Mouse (Mus musculus): ENCODE measurements at regions not wholly inside any gene's neighbourhood (a gene's known extent, or its start where the extent isn't known, plus 50 kb on each side); places are given as distances from the start of the nearest gene placed in this dataset.

DNA sequence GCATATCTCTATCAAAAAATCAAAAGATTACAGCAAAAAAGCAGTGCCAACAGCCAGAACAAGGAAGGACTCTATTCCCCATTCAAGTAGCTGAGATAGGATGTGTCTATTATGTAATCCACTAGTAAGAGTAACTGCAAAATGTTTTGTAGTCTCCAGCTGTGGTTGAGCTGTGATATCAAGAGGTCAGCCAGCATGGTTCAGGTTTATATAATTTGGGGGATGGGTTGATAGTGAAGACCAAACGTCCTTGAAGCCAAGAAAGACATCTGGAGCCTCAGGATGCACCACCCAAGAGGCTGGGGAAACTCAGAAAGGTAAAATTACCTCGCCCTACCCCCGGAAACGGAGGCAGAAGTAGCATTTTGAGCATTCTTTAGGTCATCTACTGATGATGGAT lies 158.3 kb upstream of the Plxnc1 start:
- TF ChIP-seq CTCF (IDR thresholded peaks at IDR 0.05; ENCODE audit: low read depth, low read length), result no peak
- no peak for TF ChIP-seq POLR2A (IDR thresholded peaks at IDR 0.05; ENCODE audit: extremely low read depth, insufficient read depth, low read length)
- no peak overlapping the region for H3K4me3 ChIP-seq (ENCODE audit: insufficient read depth, low read depth, low read length)
- no peak overlapping the region for H3K27ac ChIP-seq (replicated peaks; ENCODE audit: insufficient read depth, low read depth, low read length)
- no peaks in the 10 kb centered on the region for H3K36me3 ChIP-seq (ENCODE audit: control insufficient read depth, insufficient read depth, low read length)
- no peaks in the 10 kb centered on the region for H3K79me2 ChIP-seq (ENCODE audit: control insufficient read depth, insufficient read depth, low read length)
- DNase-seq (ENCODE audit: extremely low read depth, low read depth, low spot score), result no peak
- H3K4me1 ChIP-seq (ENCODE audit: control insufficient read depth, insufficient read depth, low read length), result no peaks in the 10 kb centered on the region
- H3K27me3 ChIP-seq (ENCODE audit: control insufficient read depth, insufficient read depth, low read length), result no peaks in the 10 kb centered on the region
- no peak overlapping the region for H3K9ac ChIP-seq (ENCODE audit: low read depth, low read length)
- WGBS, result 75% methylated on average over 4 of the region's 4 CpGs

DNA sequence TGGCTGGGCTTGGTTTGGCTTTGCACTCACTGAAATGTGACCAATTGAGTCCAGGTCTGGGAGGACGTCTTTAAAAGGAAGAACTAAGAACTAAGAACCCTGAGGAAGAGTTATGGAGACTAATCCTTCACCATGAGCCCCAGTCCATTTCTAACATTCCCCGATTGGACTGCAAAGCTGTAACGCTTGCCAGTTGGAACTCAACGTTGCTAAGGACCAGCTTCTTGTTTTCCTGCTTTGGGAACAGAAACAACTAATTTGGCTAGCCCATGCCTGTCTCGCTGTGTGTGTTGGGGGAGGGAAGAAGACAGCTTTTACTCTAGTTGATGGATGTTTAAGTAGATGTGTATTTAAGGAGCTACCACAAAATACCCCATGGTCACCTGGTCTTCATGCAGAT lies 155.3 kb upstream of the Plxnc1 start:
- WGBS, result 80% methylated on average over 5 of the region's 5 CpGs
- Histone ChIP-seq H3K27me3 (ENCODE audit: control insufficient read depth, insufficient read depth, low read length) (no peaks in the 10 kb centered on the region), H3K36me3 (ENCODE audit: control insufficient read depth, insufficient read depth, low read length) (no peaks in the 10 kb centered on the region), H3K4me3 (ENCODE audit: insufficient read depth, low read depth, low read length) (no peak overlapping the region), H3K79me2 (ENCODE audit: control insufficient read depth, insufficient read depth, low read length) (no peaks in the 10 kb centered on the region), H3K9ac (ENCODE audit: low read depth, low read length) (no peak overlapping the region), H3K4me1 (ENCODE audit: control insufficient read depth, insufficient read depth, low read length) (no peaks in the 10 kb centered on the region), H3K27ac (replicated peaks; ENCODE audit: insufficient read depth, low read depth, low read length) (no peak overlapping the region)
- TF ChIP-seq POLR2A (IDR thresholded peaks at IDR 0.05; ENCODE audit: extremely low read depth, insufficient read depth, low read length), result no peak
- no peak for TF ChIP-seq CTCF (IDR thresholded peaks at IDR 0.05; ENCODE audit: low read depth, low read length)
- DNase-seq (ENCODE audit: extremely low read depth, low read depth, low spot score), result no peak

DNA sequence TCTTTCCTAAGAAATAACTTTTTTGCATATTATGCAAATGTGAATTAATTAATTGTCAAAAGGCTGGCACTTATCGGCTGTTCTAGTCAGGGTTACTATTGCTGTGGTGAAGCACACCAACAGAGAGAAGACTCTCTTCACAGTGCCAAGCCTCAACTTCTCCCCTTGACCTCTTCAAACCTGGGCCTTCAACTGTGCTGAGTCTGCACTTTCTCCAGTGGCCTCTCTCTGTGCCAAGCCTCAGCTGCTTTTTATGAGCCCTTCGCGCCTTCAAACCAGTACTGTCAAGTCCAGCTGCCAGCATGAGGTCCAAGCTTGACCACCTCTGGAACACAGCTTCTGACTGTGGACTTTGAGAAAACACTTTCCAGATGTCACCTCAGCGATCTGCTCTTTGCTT lies 151.2 kb upstream of the Plxnc1 start:
- 92% methylated on average over 4 of the region's 4 CpGs for WGBS
- H3K4me3 ChIP-seq (ENCODE audit: insufficient read depth, low read depth, low read length), result no peak overlapping the region
- DNase-seq (ENCODE audit: extremely low read depth, low read depth, low spot score), result no peak
- no peak overlapping the region for H3K9ac ChIP-seq (ENCODE audit: low read depth, low read length)
- no peaks in the 10 kb centered on the region for H3K4me1 ChIP-seq (ENCODE audit: control insufficient read depth, insufficient read depth, low read length)
- no peaks in the 10 kb centered on the region for H3K36me3 ChIP-seq (ENCODE audit: control insufficient read depth, insufficient read depth, low read length)
- no peak for TF ChIP-seq POLR2A (IDR thresholded peaks at IDR 0.05; ENCODE audit: extremely low read depth, insufficient read depth, low read length)
- no peak for TF ChIP-seq CTCF (IDR thresholded peaks at IDR 0.05; ENCODE audit: low read depth, low read length)
- H3K27me3 ChIP-seq (ENCODE audit: control insufficient read depth, insufficient read depth, low read length), result no peaks in the 10 kb centered on the region
- H3K79me2 ChIP-seq (ENCODE audit: control insufficient read depth, insufficient read depth, low read length), result no peaks in the 10 kb centered on the region
- no peak overlapping the region for H3K27ac ChIP-seq (replicated peaks; ENCODE audit: insufficient read depth, low read depth, low read length)

DNA sequence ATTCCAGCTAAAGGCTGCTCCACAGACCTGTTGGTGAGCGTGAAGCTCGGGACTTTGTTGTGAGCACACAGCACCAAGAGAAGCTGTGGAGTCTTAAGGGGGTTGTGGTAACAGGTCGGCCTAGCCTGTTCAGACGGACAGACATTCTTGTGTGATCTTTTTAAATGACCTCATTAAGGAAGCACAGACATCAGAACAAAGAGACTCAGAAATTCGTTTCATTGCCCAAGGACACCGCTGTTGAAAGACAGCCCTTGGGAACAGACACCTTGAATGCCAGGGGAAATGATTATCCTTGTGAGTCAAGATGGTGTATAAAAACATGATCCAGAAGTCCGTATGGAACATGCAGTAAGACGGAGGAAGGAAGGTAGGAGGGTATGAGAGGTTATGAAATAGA lies 150.1 kb upstream of the Plxnc1 start:
- TF ChIP-seq POLR2A (IDR thresholded peaks at IDR 0.05; ENCODE audit: extremely low read depth, insufficient read depth, low read length), result no peak
- no peak for TF ChIP-seq CTCF (IDR thresholded peaks at IDR 0.05; ENCODE audit: low read depth, low read length)
- Histone ChIP-seq H3K27me3 (ENCODE audit: control insufficient read depth, insufficient read depth, low read length) (no peaks in the 10 kb centered on the region), H3K27ac (replicated peaks; ENCODE audit: insufficient read depth, low read depth, low read length) (no peak overlapping the region), H3K9ac (ENCODE audit: low read depth, low read length) (no peak overlapping the region), H3K79me2 (ENCODE audit: control insufficient read depth, insufficient read depth, low read length) (no peaks in the 10 kb centered on the region), H3K4me3 (ENCODE audit: insufficient read depth, low read depth, low read length) (no peak overlapping the region), H3K36me3 (ENCODE audit: control insufficient read depth, insufficient read depth, low read length) (no peaks in the 10 kb centered on the region), H3K4me1 (ENCODE audit: control insufficient read depth, insufficient read depth, low read length) (no peaks in the 10 kb centered on the region)
- 90% methylated on average over 8 of the region's 8 CpGs for whole genome bisulfite sequencing
- DNase-seq (ENCODE audit: extremely low read depth, low read depth, low spot score), result no peak

DNA sequence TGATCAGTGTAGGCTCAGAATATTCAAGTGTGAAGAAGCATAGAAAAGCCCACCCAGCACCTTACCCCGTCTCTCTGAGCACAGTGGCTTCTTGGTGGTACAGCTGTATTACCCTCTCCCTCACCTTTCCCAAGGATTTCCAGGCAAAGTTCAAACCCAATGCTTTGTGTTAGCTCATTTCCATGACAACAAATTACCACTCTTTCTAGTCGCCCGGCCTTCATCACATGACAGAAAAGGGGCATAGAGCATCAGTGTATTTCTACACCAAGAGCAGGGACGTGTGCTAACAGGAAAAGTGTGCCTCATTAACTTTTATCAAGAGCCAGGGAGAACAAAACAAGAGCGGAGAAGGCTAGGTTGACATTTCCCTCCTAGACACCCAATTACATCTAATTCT lies 148.6 kb upstream of the Plxnc1 start:
- Histone ChIP-seq H3K4me1 (ENCODE audit: control insufficient read depth, insufficient read depth, low read length) (no peaks in the 10 kb centered on the region), H3K27ac (replicated peaks; ENCODE audit: insufficient read depth, low read depth, low read length) (no peak overlapping the region), H3K9ac (ENCODE audit: low read depth, low read length) (no peak overlapping the region), H3K79me2 (ENCODE audit: control insufficient read depth, insufficient read depth, low read length) (no peaks in the 10 kb centered on the region), H3K27me3 (ENCODE audit: control insufficient read depth, insufficient read depth, low read length) (no peaks in the 10 kb centered on the region), H3K4me3 (ENCODE audit: insufficient read depth, low read depth, low read length) (no peak overlapping the region), H3K36me3 (ENCODE audit: control insufficient read depth, insufficient read depth, low read length) (no peaks in the 10 kb centered on the region)
- no peak for TF ChIP-seq CTCF (IDR thresholded peaks at IDR 0.05; ENCODE audit: low read depth, low read length)
- no peak for TF ChIP-seq POLR2A (IDR thresholded peaks at IDR 0.05; ENCODE audit: extremely low read depth, insufficient read depth, low read length)
- 67% methylated on average over 5 of the region's 5 CpGs for WGBS
- no peak for DNase-seq (ENCODE audit: extremely low read depth, low read depth, low spot score)

DNA sequence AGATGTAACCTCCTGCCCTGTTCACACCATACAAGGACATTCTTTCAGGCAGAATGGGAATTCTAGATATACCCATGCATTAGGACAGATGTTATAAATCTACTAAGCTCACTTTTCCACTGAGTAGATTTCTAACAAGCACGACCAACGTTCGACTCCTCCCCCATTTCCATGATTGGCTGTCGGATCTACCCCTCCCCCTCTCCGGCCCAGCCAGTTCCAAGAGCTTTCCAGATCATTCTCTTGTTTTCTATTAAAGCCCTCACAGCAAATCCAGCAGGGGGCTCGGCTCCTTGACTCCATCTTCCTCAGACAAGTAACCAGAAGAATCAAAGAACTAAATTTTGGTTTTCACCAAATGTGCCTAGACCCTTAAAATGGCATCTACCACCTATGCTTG lies 146.5 kb upstream of the Plxnc1 start:
- no peaks in the 10 kb centered on the region for H3K27me3 ChIP-seq (ENCODE audit: control insufficient read depth, insufficient read depth, low read length)
- TF ChIP-seq POLR2A (IDR thresholded peaks at IDR 0.05; ENCODE audit: extremely low read depth, insufficient read depth, low read length) (no peak), CTCF (IDR thresholded peaks at IDR 0.05; ENCODE audit: low read depth, low read length) (no peak)
- no peak overlapping the region for H3K4me3 ChIP-seq (ENCODE audit: insufficient read depth, low read depth, low read length)
- H3K9ac ChIP-seq (ENCODE audit: low read depth, low read length), result no peak overlapping the region
- H3K79me2 ChIP-seq (ENCODE audit: control insufficient read depth, insufficient read depth, low read length), result no peaks in the 10 kb centered on the region
- 67% methylated on average over 6 of the region's 6 CpGs for WGBS
- DNase-seq (ENCODE audit: extremely low read depth, low read depth, low spot score), result no peak
- H3K36me3 ChIP-seq (ENCODE audit: control insufficient read depth, insufficient read depth, low read length), result no peaks in the 10 kb centered on the region
- no peaks in the 10 kb centered on the region for H3K4me1 ChIP-seq (ENCODE audit: control insufficient read depth, insufficient read depth, low read length)
- no peak overlapping the region for H3K27ac ChIP-seq (replicated peaks; ENCODE audit: insufficient read depth, low read depth, low read length)

Measured in liver, adult 2 months (tissue).